Mouse (Mus musculus) embryo, embryonic 10.5 days (tissue): ENCODE measurements around the gene Fbxo40.

Experiments
- DNase-seq: peaks from one replicate; pipeline ENCODE4 v3.0.0-alpha.2; 2015; ENCODE audit warnings: low spot score

Gene Fbxo40

GRCm38 (mm10) chr16:36989999-36990625 is at the start of gene Fbxo40:
Gene Fbxo40, minus strand, starts transcription at chr16:36990467.
- no peak for DNase-seq

GRCm38 (mm10) chr16:37034751-37035150 is 44.5 kb upstream of the Fbxo40 start:
- DNase-seq = no peak

GRCm38 (mm10) chr16:37031996-37032395 is 41.7 kb upstream of the Fbxo40 start:
- no peak for DNase-seq

GRCm38 (mm10) chr16:37027581-37027980 is 37.3 kb upstream of the Fbxo40 start:
- DNase-seq = no peak

GRCm38 (mm10) chr16:37012336-37012735 is 22.1 kb upstream of the Fbxo40 start:
- no peak for DNase-seq

GRCm38 (mm10) chr16:37011922-37012289 is 21.6 kb upstream of the Fbxo40 start:
- DNase-seq = no peak

GRCm38 (mm10) chr16:37011061-37011921 is 21.0 kb upstream of the Fbxo40 start, which contains the start of gene Polq:
Gene Polq, plus strand, starts transcription at chr16:37011786.
- DNase-seq = peak; percentile 97

- peak; percentile 83 for DNase-seq
Measured at GRCm38 (mm10) chr16:37010370-37010769, 20.1 kb upstream of the Fbxo40 start.

GRCm38 (mm10) chr16:37009262-37009661 is 19.0 kb upstream of the Fbxo40 start:
- DNase-seq = no peak

- no peak for DNase-seq
Measured at GRCm38 (mm10) chr16:36999366-36999972, 9.2 kb upstream of the Fbxo40 start.

- no peak for DNase-seq
Measured at GRCm38 (mm10) chr16:36997650-36998049, 7.4 kb upstream of the Fbxo40 start.

GRCm38 (mm10) chr16:36989493-36989892 is 774 bp downstream of the Fbxo40 start:
- peak; percentile 18 for DNase-seq

- DNase-seq = no peak
Measured at GRCm38 (mm10) chr16:36988066-36988465, 2.2 kb downstream of the Fbxo40 start.

- DNase-seq = no peak
Measured at GRCm38 (mm10) chr16:36987399-36987798, 2.9 kb downstream of the Fbxo40 start.

- DNase-seq = no peak
Measured at GRCm38 (mm10) chr16:36985636-36986042, 4.6 kb downstream of the Fbxo40 start.

GRCm38 (mm10) chr16:36983796-36984195 is 6.5 kb downstream of the Fbxo40 start:
- DNase-seq = no peak

- no peak for DNase-seq
Measured at GRCm38 (mm10) chr16:36979127-36979526, 11.1 kb downstream of the Fbxo40 start.

- no peak for DNase-seq
Measured at GRCm38 (mm10) chr16:36963415-36963814, 26.9 kb downstream of the Fbxo40 start.

- no peak for DNase-seq
Measured at GRCm38 (mm10) chr16:36955106-36955505, 35.2 kb downstream of the Fbxo40 start.

GRCm38 (mm10) chr16:36951029-36951428 is 39.2 kb downstream of the Fbxo40 start:
- DNase-seq = no peak

GRCm38 (mm10) chr16:36949614-36950336 is 40.5 kb downstream of the Fbxo40 start:
- DNase-seq = peak; percentile 15

- DNase-seq = no peak
Measured at GRCm38 (mm10) chr16:36947646-36948197, 42.5 kb downstream of the Fbxo40 start.
